Mouse (Mus musculus): ENCODE results near the gene Gpd1.

DNA sequence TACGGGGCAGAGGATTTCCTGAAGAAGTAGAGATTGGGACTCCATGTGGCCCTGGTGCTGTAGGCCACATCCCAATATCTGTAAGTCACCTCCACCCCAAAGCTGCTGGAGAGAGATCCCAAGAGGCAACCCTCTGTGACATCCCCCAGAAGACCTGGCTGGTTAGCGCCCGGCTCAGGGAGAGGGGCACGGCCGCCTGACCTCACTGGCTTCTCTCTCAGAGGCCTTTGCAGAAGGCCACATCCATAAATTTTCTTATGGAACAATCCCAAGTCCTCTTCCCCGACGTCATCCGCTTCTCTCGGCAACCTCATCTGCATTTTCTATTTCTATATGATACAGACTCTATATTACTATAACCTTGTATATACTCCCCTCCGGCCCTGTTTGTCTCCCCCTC, 17.6 kb upstream of the Gpd1 start:
- TF ChIP-seq CTCF (IDR thresholded peaks at IDR 0.05; ENCODE audit: low read depth) (no peak), EP300 (IDR thresholded peaks at IDR 0.05; ENCODE audit: low read depth) (no peak)
